In the genomic region with DNA sequence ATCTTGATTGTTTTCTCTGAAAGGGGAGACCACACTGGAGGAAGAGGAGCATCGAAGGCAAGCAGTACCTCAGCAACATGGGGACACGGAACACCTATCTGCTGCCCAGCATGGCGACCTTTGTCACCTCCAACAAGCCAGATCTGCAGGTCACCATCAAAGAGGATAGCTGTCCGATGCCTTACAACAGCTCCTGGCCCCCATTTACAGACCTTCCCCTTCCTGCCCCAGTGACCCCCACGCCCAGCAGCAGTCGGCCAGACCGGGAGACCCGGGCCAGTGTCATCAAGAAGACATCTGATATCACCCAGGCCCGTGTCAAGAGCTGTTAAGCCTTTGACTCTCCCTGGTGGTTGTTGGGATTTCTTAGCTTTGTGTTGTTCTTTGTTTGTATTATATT, we compare ENCODE assay signal across 9 mouse cellular contexts.
DNase-seq lines count a peak whose midpoint lies in the region; ATAC-seq and TF ChIP-seq lines count a peak whose summit lies in the region.
"Had no signal": no experiment of that assay in that cellular context is flagged by ENCODE, and none has a peak within 500 bp of the region (broad histone marks: within the 10 kb centered on the region; RNA-seq: fewer than 3 reads in every experiment).

No protein-coding gene starts in this region.

- peaks cover 16% of the 10 kb centered on the region for H3K36me3 ChIP-seq in heart, embryonic 15.5 days
- 0 out of 2 replicates have a peak, but pooled peaks cover 7% of the 10 kb centered on the region for H3K36me3 ChIP-seq in lung, postnatal 0 days (ENCODE audit: insufficient read depth, low read length)
- peaks cover 7% of the 10 kb centered on the region for H3K36me3 ChIP-seq in intestine, embryonic 16.5 days (ENCODE audit: control insufficient read depth, insufficient read depth, low read length)
- H3K36me3 ChIP-seq in stomach, postnatal 0 days (ENCODE audit: control insufficient read depth, insufficient read depth, low read length), result peaks cover 7% of the 10 kb centered on the region; the same call in 1 of the 2 replicates

- no peaks in the 10 kb centered on the region for H3K9me3 ChIP-seq in heart, embryonic 15.5 days (replicated peaks)
- no peaks in the 10 kb centered on the region for H3K9me3 ChIP-seq in lung, postnatal 0 days (ENCODE audit: low read length)
- no peaks in the 10 kb centered on the region for H3K9me3 ChIP-seq in intestine, embryonic 16.5 days (ENCODE audit: control insufficient read depth, low read length)
- no peaks in the 10 kb centered on the region for H3K9me3 ChIP-seq in stomach, postnatal 0 days (ENCODE audit: control insufficient read depth, low read length)

- no peak overlapping the region for H3K4me3 ChIP-seq in heart, embryonic 15.5 days
- H3K4me3 ChIP-seq in lung, postnatal 0 days (ENCODE audit: low read depth, low read length), result no peak overlapping the region
- H3K4me3 ChIP-seq in intestine, embryonic 16.5 days (ENCODE audit: low read length), result no peak overlapping the region
- H3K4me3 ChIP-seq in stomach, postnatal 0 days (ENCODE audit: low read depth, low read length), result no peak overlapping the region
- H3K4me3 ChIP-seq: myocyte had no signal

- ATAC-seq in heart, embryonic 15.5 days (replicated peaks; ENCODE audit: insufficient number of reproducible peaks, insufficient read depth, low FRiP score, low read depth), result no peak
- no peak for ATAC-seq in lung, postnatal 0 days
- ATAC-seq in intestine, embryonic 16.5 days, result no peak
- ATAC-seq in stomach, postnatal 0 days (ENCODE audit: low FRiP score, low TSS enrichment), result no peak

- H3K9ac ChIP-seq in heart, embryonic 15.5 days, result no peak overlapping the region
- no peak overlapping the region for H3K9ac ChIP-seq in lung, postnatal 0 days (replicated peaks; ENCODE audit: low read depth)
- H3K9ac ChIP-seq in intestine, embryonic 16.5 days (ENCODE audit: low read depth, low read length), result no peak overlapping the region
- H3K9ac ChIP-seq in stomach, postnatal 0 days (ENCODE audit: low read length), result no peak overlapping the region

- H3K4me2 ChIP-seq in heart, embryonic 15.5 days, result no peak overlapping the region
- no peak overlapping the region for H3K4me2 ChIP-seq in lung, postnatal 0 days (replicated peaks; ENCODE audit: low read depth, low read length)
- no peak overlapping the region for H3K4me2 ChIP-seq in intestine, embryonic 16.5 days (ENCODE audit: low read depth, low read length)
- no peak overlapping the region for H3K4me2 ChIP-seq in stomach, postnatal 0 days (replicated peaks; ENCODE audit: low read depth)

- H3K4me1 ChIP-seq in heart, embryonic 15.5 days (replicated peaks), result peaks cover 34% of the 10 kb centered on the region
- H3K4me1 ChIP-seq in lung, postnatal 0 days (ENCODE audit: insufficient read depth, low read depth, low read length), result peaks cover 39% of the 10 kb centered on the region
- peaks cover 38% of the 10 kb centered on the region for H3K4me1 ChIP-seq in intestine, embryonic 16.5 days (ENCODE audit: control insufficient read depth, insufficient read depth, low read length)
- H3K4me1 ChIP-seq in stomach, postnatal 0 days (replicated peaks; ENCODE audit: control insufficient read depth, insufficient read depth), result peaks cover 4% of the 10 kb centered on the region; the same call in 1 of the 2 replicates

- 79% methylated on average over 9 of the region's 9 CpGs for WGBS in heart, embryonic 15.5 days
- WGBS in lung, postnatal 0 days, result 75% methylated on average over 9 of the region's 9 CpGs
- 80% methylated on average over 9 of the region's 9 CpGs for WGBS in intestine, embryonic 16.5 days
- 86% methylated on average over 9 of the region's 9 CpGs for WGBS in stomach, postnatal 0 days

- no peak for TF ChIP-seq EP300 in lung, postnatal 0 days (IDR thresholded peaks at IDR 0.05)
- no peak for TF ChIP-seq EP300 in stomach, postnatal 0 days (optimal IDR thresholded peaks at IDR 0.05)

- H3K27me3 ChIP-seq in heart, embryonic 15.5 days, result no peaks in the 10 kb centered on the region
- no peaks in the 10 kb centered on the region for H3K27me3 ChIP-seq in lung, postnatal 0 days (replicated peaks; ENCODE audit: insufficient read depth, low read length)
- no peaks in the 10 kb centered on the region for H3K27me3 ChIP-seq in intestine, embryonic 16.5 days (replicated peaks; ENCODE audit: control insufficient read depth, insufficient read depth, low read length)
- no peaks in the 10 kb centered on the region for H3K27me3 ChIP-seq in stomach, postnatal 0 days (ENCODE audit: control insufficient read depth, insufficient read depth, low read length)

- TF ChIP-seq CTCF in lung, postnatal 0 days (IDR thresholded peaks at IDR 0.05), result no peak
- no peak for TF ChIP-seq CTCF in stomach, postnatal 0 days (IDR thresholded peaks at IDR 0.05; ENCODE audit: low read depth)

- peak overlapping the region; percentile 78 for H3K27ac ChIP-seq in heart, embryonic 15.5 days
- peak overlapping the region; percentile 92 for H3K27ac ChIP-seq in lung, postnatal 0 days (ENCODE audit: low read length)
- peak overlapping the region; percentile 74 for H3K27ac ChIP-seq in intestine, embryonic 16.5 days (ENCODE audit: low read length)
- H3K27ac ChIP-seq in stomach, postnatal 0 days (replicated peaks), result peak overlapping the region; percentile 78

- DNase-seq in heart, postnatal 4 days, result no peak
- no peak for DNase-seq in lung, postnatal 0 days (ENCODE audit: low spot score)
- DNase-seq in lung, postnatal 4 days, result no peak
- no peak for DNase-seq in stomach, postnatal 0 days (ENCODE audit: low spot score)
- DNase-seq in cerebellum, postnatal 25 days, result no peak
- DNase-seq: cerebellum, postnatal 10 days had no signal
